Mouse (Mus musculus) small intestine, adult 2 months (tissue): Measurements from ENCODE around the gene 2310022B05Rik.

Experiments used
- CTCF ChIP-seq: fragments of 200-500 bp; IDR thresholded peaks from 2 replicates; pipeline ENCODE4 v1.5.1; 2012; ENCODE audit warnings: low read depth, mild to moderate bottlenecking, control low read depth, inconsistent platforms, low read length, moderate library complexity, mixed read lengths; ENCODE audit not compliant: insufficient replicate concordance, insufficient read length; ENCODE audit errors: extremely low read depth
- POLR2A ChIP-seq: fragments of 200-500 bp; IDR thresholded peaks from 2 replicates; pipeline ENCODE4 v1.6.1; 2012; ENCODE audit warnings: low read depth, mild to moderate bottlenecking, control low read depth, inconsistent platforms, low read length, moderate library complexity

DNA sequence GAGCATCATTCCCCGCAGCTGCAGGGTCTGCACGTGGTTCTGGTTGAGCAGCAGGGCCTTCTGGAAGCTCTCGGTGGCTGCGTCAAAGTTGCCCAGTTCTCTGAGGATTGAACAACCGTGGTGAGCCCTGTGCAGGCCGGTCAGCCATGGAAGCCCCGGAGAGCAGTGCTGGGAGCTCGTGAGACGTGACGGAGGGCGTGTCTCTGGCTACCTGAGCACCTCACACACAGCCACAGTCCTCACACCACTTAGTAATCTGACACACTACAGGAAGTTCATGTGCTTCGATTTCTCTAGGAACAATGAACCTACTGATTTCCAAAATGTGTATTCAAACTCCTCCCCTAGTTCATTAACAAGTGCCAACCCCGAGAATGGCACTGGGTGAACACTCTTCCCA, 25.7 kb upstream of the 2310022B05Rik start:
- TF ChIP-seq CTCF (no peak), POLR2A (no peak)
